Mouse (Mus musculus) NIH3T3 (cell line): ENCODE data around the gene Plcb2.

Experiments
- DNase-seq: peaks from one replicate; pipeline ENCODE4 v3.0.0-alpha.2; 2012; ENCODE audit warnings: low read depth

Plcb2 gene

DNA sequence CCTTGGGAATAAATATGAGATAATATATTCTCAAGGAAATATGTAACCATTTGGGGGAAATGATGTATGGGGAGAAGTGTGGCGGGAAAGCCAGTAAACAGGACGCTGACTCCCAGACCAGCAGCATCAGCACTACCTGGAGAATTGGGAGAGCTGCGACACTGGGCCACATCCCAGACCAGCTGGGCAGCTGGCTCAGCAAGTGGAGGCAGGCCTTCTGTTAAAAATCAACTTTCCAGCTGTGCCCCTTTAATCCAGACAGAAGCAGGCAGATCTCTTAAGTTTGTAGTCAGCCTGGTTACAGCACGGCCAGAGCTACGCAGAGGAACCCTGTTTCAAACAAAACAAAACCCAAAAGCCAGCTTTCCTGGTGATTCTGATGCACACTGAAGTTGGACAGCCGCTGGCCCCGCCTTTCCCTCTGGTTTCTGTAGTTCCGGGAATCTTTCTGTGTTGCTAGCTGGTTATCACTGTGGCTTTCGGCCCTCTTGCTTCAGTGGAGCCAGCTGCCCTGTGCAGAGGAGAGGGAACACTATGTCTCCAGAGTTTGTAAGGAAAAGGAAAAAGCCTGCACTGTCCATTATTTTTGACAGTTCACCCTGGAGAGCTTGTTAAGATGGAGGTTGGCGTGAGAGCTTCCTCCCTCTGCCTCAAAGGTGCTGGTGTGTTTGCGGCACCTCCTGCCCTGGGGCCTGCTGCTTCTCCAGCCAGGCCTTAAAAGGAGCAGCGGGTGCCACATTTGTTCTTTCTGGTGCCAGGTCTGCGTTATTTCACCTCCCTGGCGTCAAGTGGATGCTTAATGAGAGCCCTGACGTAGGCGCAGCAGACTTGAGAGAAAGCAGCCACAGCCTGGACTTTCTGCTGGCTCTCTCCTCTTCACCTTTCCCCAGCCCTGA is 23.9 kb upstream of the Plcb2 start:
- DNase-seq = no peak

DNA sequence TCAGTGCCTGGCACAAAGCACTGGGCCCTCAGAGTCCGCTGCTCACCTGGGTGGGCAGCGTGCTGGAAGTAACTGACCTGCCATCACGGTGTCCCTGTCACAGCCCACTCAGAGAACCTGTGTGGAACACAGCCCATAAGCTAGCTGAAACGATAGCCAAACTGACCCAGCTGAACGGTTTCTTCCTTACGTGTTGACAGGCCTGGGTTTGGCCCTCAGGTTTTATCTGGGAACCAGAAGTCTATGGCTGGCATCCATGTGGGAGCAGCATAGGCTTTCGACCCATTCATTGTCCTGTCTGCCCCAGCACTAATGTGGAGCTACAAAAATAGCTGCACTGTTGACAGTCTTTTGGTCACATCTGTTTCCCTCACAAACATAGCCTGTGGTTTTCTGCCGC is 22.2 kb upstream of the Plcb2 start:
- DNase-seq = no peak

GRCm38 (mm10) chr2:118749341-118749884 is 21.2 kb upstream of the Plcb2 start:
- DNase-seq = no peak

- peak; percentile 68 for DNase-seq
Observed at GRCm38 (mm10) chr2:118747301-118747960, 19.2 kb upstream of the Plcb2 start.

- peak; percentile 50 for DNase-seq
Observed at GRCm38 (mm10) chr2:118745915-118746901, 18.0 kb upstream of the Plcb2 start.

GRCm38 (mm10) chr2:118745232-118745884 is 17.1 kb upstream of the Plcb2 start, which contains the start of gene Inafm2:
Inafm2 (plus strand) TSS chr2:118745758.
- DNase-seq = peak; percentile 95

GRCm38 (mm10) chr2:118744621-118745020 is 16.4 kb upstream of the Plcb2 start:
- no peak for DNase-seq

- peak; percentile 74 for DNase-seq
Observed at GRCm38 (mm10) chr2:118743261-118743943, 15.2 kb upstream of the Plcb2 start.

DNA sequence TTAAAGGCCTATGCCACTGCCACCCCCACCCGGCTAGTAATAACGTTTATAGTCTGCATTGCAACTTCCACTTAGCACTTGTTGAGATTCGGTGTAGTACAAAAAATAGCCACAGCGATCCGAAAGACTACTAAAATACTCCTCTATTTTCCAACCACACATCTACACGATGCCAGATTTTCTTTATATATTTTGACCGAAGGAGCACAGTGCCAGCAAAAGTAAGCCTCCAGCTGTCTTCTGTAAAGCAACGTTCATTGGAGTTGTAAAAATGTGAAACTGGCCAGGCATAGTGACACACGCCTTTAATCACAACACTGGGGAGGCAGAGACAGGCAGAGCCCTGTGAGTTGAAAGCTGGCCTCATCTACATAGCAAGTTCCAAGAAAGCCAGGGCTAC is 12.9 kb upstream of the Plcb2 start:
- DNase-seq = no peak

- DNase-seq = no peak
Observed at GRCm38 (mm10) chr2:118740341-118740740, 12.1 kb upstream of the Plcb2 start.

- peak; percentile 15 for DNase-seq
Observed at GRCm38 (mm10) chr2:118733341-118733740, 5.1 kb upstream of the Plcb2 start.

DNA sequence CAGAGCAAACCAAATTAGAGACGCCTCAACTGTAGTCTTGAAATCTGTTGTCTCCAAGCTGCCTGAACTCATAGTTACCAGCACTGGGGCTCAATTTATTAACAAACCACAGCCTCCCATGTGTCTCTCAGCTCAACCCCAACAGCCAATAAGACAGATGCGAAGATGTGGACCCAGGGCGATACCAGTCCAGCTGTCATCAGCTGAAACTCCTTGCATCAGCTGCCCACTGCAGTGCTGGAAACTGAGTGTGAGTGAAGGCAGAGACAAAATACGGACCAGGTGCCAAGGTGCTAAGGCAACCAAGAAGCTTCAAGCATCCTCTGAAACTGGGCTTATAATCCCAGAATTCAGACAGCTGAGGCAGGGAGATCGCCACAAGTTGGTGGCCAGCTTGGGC is 3.7 kb upstream of the Plcb2 start:
- DNase-seq = no peak

- DNase-seq = peak; percentile 90
Observed at GRCm38 (mm10) chr2:118730622-118730915, 2.3 kb upstream of the Plcb2 start.

DNA sequence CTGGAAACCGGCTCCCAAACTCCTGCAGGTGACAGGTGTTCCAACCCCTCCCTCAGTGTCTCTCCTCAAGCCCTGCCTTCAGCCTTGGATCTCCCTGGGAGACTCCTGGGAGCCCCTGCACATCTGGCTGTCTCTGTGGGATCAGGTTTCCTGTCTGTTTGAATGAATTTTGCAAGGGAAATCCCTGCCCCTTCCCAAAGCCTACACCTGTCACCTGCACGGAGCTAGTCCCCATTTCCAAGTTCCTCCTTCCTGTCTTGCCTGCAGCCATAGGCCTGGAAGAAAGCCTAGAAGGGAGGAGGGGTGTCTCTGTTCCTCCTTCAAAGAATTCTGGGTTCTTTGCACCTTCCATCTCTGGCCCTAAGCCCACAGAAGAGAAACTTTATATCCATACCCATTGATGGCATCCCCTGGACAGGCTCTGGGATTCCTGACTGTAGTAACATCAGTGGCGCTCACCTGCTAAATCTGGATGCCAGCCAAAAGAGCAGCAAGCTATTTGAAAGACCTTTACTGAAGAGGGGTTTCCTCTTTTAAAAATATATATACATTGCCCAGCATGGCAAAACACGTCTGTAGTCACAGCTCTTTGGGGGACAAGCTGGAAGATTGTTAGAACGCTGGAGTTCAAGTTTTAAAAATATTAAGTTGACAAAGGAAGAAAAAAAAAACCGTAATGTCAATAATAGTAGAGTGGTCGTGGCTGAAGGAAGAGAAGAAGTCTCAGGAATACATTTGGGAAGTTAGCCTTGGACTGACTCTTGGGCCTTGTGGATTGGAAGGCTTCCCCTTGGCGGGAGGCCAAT is 1.8 kb upstream of the Plcb2 start:
- no peak for DNase-seq

DNA sequence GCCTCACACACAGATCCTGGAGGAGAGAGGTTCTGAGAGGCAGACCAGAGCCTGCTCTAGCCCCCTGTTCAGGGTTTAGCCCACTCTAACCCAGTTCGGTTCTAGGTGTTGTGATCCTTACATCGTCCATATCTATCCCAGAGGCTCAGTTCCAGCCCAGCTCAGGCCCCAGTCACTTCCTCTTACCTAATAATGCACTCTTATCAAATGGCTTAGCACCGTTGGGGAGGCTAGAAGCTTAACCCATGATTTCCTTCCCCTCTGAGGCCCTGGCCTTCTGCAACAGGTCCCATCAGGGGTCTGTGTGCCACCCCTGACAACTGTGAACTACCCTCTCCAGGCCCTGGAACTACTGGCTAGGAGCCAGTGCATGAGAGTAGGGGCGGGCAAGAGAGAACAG is 956 bp upstream of the Plcb2 start:
- DNase-seq = no peak

- no peak for DNase-seq
Observed at GRCm38 (mm10) chr2:118727911-118728310, 327 bp downstream of the Plcb2 start.

DNA sequence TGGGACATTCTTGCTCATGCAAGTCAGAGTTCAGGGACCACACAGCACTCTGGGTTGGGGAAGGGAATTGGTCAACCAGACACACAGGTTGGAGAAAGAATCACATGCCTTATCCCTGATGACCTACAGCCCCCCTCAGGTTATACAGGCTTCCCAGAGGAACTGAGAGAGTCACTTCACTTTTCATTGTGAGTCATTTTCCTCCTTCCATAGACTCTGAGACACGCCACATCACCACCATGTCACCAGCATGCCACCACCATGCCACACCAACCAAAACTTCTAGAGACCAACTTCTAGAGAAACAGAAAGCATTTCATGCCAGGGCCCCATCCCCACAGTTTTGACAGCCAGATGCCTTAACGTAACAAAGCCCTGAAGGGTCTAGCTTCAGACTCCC is 1.4 kb downstream of the Plcb2 start:
- DNase-seq = no peak

- peak; percentile 42 for DNase-seq
Observed at GRCm38 (mm10) chr2:118725511-118725910, 2.7 kb downstream of the Plcb2 start.

- no peak for DNase-seq
Observed at GRCm38 (mm10) chr2:118723693-118724486, 4.3 kb downstream of the Plcb2 start.
